Mouse (Mus musculus) brain, embryonic 14.5 days (tissue): ENCODE measurements around the gene Ylpm1.

Experiments used
- CTCF ChIP-seq: fragments of 200-500 bp; IDR thresholded peaks from 2 replicates; pipeline ENCODE4 v1.5.1; 2012; ENCODE audit warnings: inconsistent platforms, mild to moderate bottlenecking, moderate library complexity, borderline replicate concordance; ENCODE audit not compliant: insufficient read depth, insufficient read length; ENCODE audit errors: extremely low read depth
- POLR2A ChIP-seq: fragments of 200-500 bp; IDR thresholded peaks from 2 replicates; pipeline ENCODE4 v1.6.1; 2012; ENCODE audit warnings: mild to moderate bottlenecking, inconsistent platforms, borderline replicate concordance; ENCODE audit not compliant: poor library complexity, insufficient read depth, insufficient read length, severe bottlenecking; ENCODE audit errors: extremely low read depth

- TF ChIP-seq CTCF, result no peak
- TF ChIP-seq POLR2A, result no peak
Observed at GRCm38 (mm10) chr12:85108643-85109042, 112.5 kb downstream of the Ylpm1 start.
